Mouse (Mus musculus): ENCODE data around the gene Krt6b. TPM values are rescaled to one million over a fixed set of nuclear protein-coding genes. Genes with fewer than 3 reads are reported as not detected.
"Not testable (repeated sequence)": the region's sequence is repeated elsewhere in the genome, so short reads cannot be mapped to it uniquely, and the experiment has no call there.

Gene Krt6b
- polyA plus RNA-seq, 1 experiment from 2014 or later, result not detected

DNA sequence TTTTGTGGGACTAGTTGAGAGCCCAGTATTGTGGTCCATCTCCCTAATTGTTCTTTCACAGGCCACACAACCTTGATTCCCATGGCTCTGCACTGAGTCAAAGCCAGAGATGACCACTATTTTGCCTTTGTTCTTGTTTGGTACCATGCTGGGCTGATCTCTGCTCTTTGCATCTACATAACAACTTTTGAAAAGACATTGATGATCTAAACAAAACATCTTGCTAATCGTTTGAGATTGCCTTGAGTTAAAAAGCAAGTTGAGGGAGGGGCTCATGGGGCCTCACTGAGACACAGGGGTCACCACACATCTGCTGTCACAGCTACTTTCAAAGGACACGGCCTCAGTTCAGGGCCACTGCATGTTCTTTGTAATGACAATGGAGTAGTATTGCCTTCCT is 22.3 kb upstream of the Krt6b start:
- no peak overlapping the region for H3K27ac ChIP-seq (ENCODE audit: low read depth, low read length)
- H3K36me3 ChIP-seq (ENCODE audit: control insufficient read depth, insufficient read depth, low read length), result no peaks in the 10 kb centered on the region
- no peak for ATAC-seq (ENCODE audit: low FRiP score)
- 11% methylated on average over 2 of the region's 2 CpGs for WGBS
- no peaks in the 10 kb centered on the region for H3K4me1 ChIP-seq (replicated peaks; ENCODE audit: control insufficient read depth, insufficient read depth, low read length)
- no peaks in the 10 kb centered on the region for H3K27me3 ChIP-seq (ENCODE audit: control insufficient read depth, insufficient read depth, low read length)
- H3K4me2 ChIP-seq (replicated peaks; ENCODE audit: low read depth, low read length), result no peak overlapping the region
- DNase-seq (ENCODE audit: low spot score), result no peak
- no peak overlapping the region for H3K4me3 ChIP-seq (ENCODE audit: low read depth, low read length)
- no peaks in the 10 kb centered on the region for H3K9me3 ChIP-seq (ENCODE audit: control insufficient read depth, low read length)
- H3K9ac ChIP-seq (ENCODE audit: low read depth, low read length), result no peak overlapping the region

GRCm38 (mm10) chr15:101699866-101700265 is 19.8 kb upstream of the Krt6b start:
- Histone ChIP-seq H3K27ac (ENCODE audit: low read depth, low read length) (no peak overlapping the region), H3K36me3 (ENCODE audit: control insufficient read depth, insufficient read depth, low read length) (no peaks in the 10 kb centered on the region), H3K9ac (ENCODE audit: low read depth, low read length) (no peak overlapping the region), H3K4me2 (replicated peaks; ENCODE audit: low read depth, low read length) (no peak overlapping the region), H3K9me3 (ENCODE audit: control insufficient read depth, low read length) (no peaks in the 10 kb centered on the region), H3K4me1 (replicated peaks; ENCODE audit: control insufficient read depth, insufficient read depth, low read length) (no peaks in the 10 kb centered on the region), H3K27me3 (ENCODE audit: control insufficient read depth, insufficient read depth, low read length) (no peaks in the 10 kb centered on the region), H3K4me3 (ENCODE audit: low read depth, low read length) (no peak overlapping the region)
- DNase-seq (ENCODE audit: low spot score) (no peak), ATAC-seq (ENCODE audit: low FRiP score) (no peak)
- 87% methylated on average over 8 of the region's 8 CpGs for WGBS

DNA sequence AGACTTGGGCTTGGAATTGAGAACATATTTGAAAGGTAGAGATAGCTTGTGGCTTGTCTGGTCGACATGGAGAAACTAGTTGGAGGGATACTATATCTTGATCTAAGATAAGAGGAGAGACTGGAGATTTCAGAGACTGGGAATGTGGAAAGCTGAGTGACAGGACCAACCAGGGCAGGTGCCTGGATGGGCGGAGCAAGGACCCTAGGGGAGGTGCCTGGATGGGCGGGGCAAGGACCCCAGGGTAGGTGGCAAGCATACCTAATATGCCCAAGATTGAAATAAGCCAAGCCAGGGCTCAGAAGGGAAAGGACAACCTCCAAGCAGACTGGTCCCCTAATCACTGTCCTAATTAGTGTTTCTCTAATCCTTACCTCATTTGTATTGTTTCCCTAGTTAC is 19.1 kb upstream of the Krt6b start:
- DNase-seq (ENCODE audit: low spot score) (no peak), ATAC-seq (ENCODE audit: low FRiP score) (no peak)
- Histone ChIP-seq H3K4me2 (replicated peaks; ENCODE audit: low read depth, low read length) (no peak overlapping the region), H3K4me1 (replicated peaks; ENCODE audit: control insufficient read depth, insufficient read depth, low read length) (no peaks in the 10 kb centered on the region), H3K36me3 (ENCODE audit: control insufficient read depth, insufficient read depth, low read length) (no peaks in the 10 kb centered on the region), H3K27me3 (ENCODE audit: control insufficient read depth, insufficient read depth, low read length) (no peaks in the 10 kb centered on the region), H3K4me3 (ENCODE audit: low read depth, low read length) (no peak overlapping the region), H3K9ac (ENCODE audit: low read depth, low read length) (no peak overlapping the region), H3K9me3 (ENCODE audit: control insufficient read depth, low read length) (no peaks in the 10 kb centered on the region), H3K27ac (ENCODE audit: low read depth, low read length) (no peak overlapping the region)
- 63% methylated on average over 3 of the region's 3 CpGs for WGBS

DNA sequence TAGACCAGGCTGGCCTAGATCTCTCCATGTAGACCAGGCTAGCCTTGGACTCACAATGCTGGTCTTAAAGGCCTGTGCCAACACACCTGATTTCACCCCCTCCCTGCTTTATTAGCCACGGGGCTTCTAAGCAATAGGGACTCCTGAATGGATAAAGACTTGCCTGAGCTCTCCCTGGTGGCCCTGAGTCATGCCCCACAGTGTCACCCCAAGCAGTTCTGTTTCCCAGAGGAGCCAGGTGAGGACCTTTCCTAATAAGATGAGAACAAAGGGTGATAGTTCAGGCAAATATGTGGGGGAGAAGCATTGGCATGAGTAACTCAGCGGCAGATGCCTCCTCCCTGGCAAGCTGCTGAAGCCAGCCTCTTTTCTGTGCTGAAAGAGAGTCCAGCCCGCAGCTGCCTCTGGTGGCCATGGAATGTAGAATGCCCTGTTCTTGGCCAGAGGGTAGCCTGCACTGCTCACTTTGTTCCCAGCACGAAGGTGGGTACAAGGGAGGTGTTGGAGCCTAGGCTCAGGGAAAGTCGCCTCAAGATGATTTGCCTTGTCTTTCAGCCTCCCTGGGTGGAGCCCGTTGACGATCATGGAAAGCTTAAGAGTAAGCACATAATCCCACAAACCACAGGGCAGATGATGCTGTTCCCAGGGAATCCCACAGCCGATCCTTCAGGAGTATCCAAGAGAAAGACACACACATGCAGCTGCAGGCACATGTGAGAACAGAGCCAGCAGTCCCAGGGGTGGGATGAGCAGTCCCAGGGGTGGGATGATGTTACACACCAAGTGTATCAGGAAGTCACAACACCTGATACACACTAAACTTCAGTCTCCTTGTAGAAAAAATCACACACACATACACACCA is 17.5 kb upstream of the Krt6b start:
- Histone ChIP-seq H3K27ac (ENCODE audit: low read depth, low read length) (no peak overlapping the region), H3K9ac (ENCODE audit: low read depth, low read length) (no peak overlapping the region), H3K4me3 (ENCODE audit: low read depth, low read length) (no peak overlapping the region), H3K36me3 (ENCODE audit: control insufficient read depth, insufficient read depth, low read length) (no peaks in the 10 kb centered on the region), H3K4me2 (replicated peaks; ENCODE audit: low read depth, low read length) (no peak overlapping the region), H3K27me3 (ENCODE audit: control insufficient read depth, insufficient read depth, low read length) (no peaks in the 10 kb centered on the region), H3K4me1 (replicated peaks; ENCODE audit: control insufficient read depth, insufficient read depth, low read length) (no peaks in the 10 kb centered on the region), H3K9me3 (ENCODE audit: control insufficient read depth, low read length) (no peaks in the 10 kb centered on the region)
- DNase-seq (ENCODE audit: low spot score) (no peak), ATAC-seq (ENCODE audit: low FRiP score) (no peak)
- 72% methylated on average over 8 of the region's 8 CpGs for WGBS

- Histone ChIP-seq H3K27ac (ENCODE audit: low read depth, low read length) (no peak within 1 kb of the TSS), H3K9me3 (ENCODE audit: control insufficient read depth, low read length) (no peaks in the 10 kb centered on the region), H3K36me3 (ENCODE audit: control insufficient read depth, insufficient read depth, low read length) (no peaks in the 10 kb centered on the region), H3K27me3 (ENCODE audit: control insufficient read depth, insufficient read depth, low read length) (no peaks in the 10 kb centered on the region), H3K4me2 (replicated peaks; ENCODE audit: low read depth, low read length) (no peak within 1 kb of the TSS), H3K9ac (ENCODE audit: low read depth, low read length) (no peak within 1 kb of the TSS), H3K4me3 (ENCODE audit: low read depth, low read length) (no peak within 1 kb of the TSS), H3K4me1 (replicated peaks; ENCODE audit: control insufficient read depth, insufficient read depth, low read length) (no peaks in the 10 kb centered on the region)
- ATAC-seq (ENCODE audit: low FRiP score) (no peak), DNase-seq (ENCODE audit: low spot score) (no peak)
- 85% methylated on average over 5 of the region's 5 CpGs for WGBS
Observed at GRCm38 (mm10) chr15:101694207-101694606, 14.1 kb upstream of the Krt6b start, which contains the start of gene Krt6a. TSS of gene Krt6a (minus strand) at chr15:101694307.

- H3K4me1 ChIP-seq (replicated peaks; ENCODE audit: control insufficient read depth, insufficient read depth, low read length); H3K4me2 ChIP-seq (replicated peaks; ENCODE audit: low read depth, low read length); H3K27me3 ChIP-seq (ENCODE audit: control insufficient read depth, insufficient read depth, low read length); ATAC-seq (ENCODE audit: low FRiP score); H3K9ac ChIP-seq (ENCODE audit: low read depth, low read length); H3K4me3 ChIP-seq (ENCODE audit: low read depth, low read length); H3K36me3 ChIP-seq (ENCODE audit: control insufficient read depth, insufficient read depth, low read length); H3K9me3 ChIP-seq (ENCODE audit: control insufficient read depth, low read length); DNase-seq (ENCODE audit: low spot score); H3K27ac ChIP-seq (ENCODE audit: low read depth, low read length): not testable (repeated sequence)
- 91% methylated on average over 5 of the region's 5 CpGs for WGBS
Observed at GRCm38 (mm10) chr15:101690460-101690859, 10.4 kb upstream of the Krt6b start.

- Histone ChIP-seq H3K4me2 (replicated peaks; ENCODE audit: low read depth, low read length) (no peak overlapping the region), H3K4me3 (ENCODE audit: low read depth, low read length) (no peak overlapping the region), H3K36me3 (ENCODE audit: control insufficient read depth, insufficient read depth, low read length) (no peaks in the 10 kb centered on the region), H3K27me3 (ENCODE audit: control insufficient read depth, insufficient read depth, low read length) (no peaks in the 10 kb centered on the region), H3K27ac (ENCODE audit: low read depth, low read length) (no peak overlapping the region), H3K9ac (ENCODE audit: low read depth, low read length) (no peak overlapping the region), H3K4me1 (replicated peaks; ENCODE audit: control insufficient read depth, insufficient read depth, low read length) (no peaks in the 10 kb centered on the region), H3K9me3 (ENCODE audit: control insufficient read depth, low read length) (no peaks in the 10 kb centered on the region)
- WGBS, result 78% methylated on average over 2 of the region's 2 CpGs
- ATAC-seq (ENCODE audit: low FRiP score) (no peak), DNase-seq (ENCODE audit: low spot score) (no peak)
Observed at GRCm38 (mm10) chr15:101688161-101688560, 8.1 kb upstream of the Krt6b start.

- 82% methylated on average over 1 of the region's 1 CpGs for WGBS
Observed at GRCm38 (mm10) chr15:101675978-101676377, 4.1 kb downstream of the Krt6b start.

GRCm38 (mm10) chr15:101652736-101653265 is 27.3 kb downstream of the Krt6b start:
- WGBS, result 89% methylated on average over 5 of the region's 5 CpGs
- H3K36me3 ChIP-seq (ENCODE audit: control insufficient read depth, insufficient read depth, low read length), result no peaks in the 10 kb centered on the region
- H3K27me3 ChIP-seq (ENCODE audit: control insufficient read depth, insufficient read depth, low read length), result no peaks in the 10 kb centered on the region
- H3K4me3 ChIP-seq (ENCODE audit: low read depth, low read length), result no peak overlapping the region
- H3K4me2 ChIP-seq (replicated peaks; ENCODE audit: low read depth, low read length), result no peak overlapping the region
- no peak for ATAC-seq (ENCODE audit: low FRiP score)
- H3K9me3 ChIP-seq (ENCODE audit: control insufficient read depth, low read length), result no peaks in the 10 kb centered on the region
- no peak overlapping the region for H3K27ac ChIP-seq (ENCODE audit: low read depth, low read length)
- H3K9ac ChIP-seq (ENCODE audit: low read depth, low read length), result no peak overlapping the region
- DNase-seq (ENCODE audit: low spot score), result no peak
- H3K4me1 ChIP-seq (replicated peaks; ENCODE audit: control insufficient read depth, insufficient read depth, low read length), result no peaks in the 10 kb centered on the region

More at GRCm38 (mm10) chr15:101675978-101676377, 4.1 kb downstream of the Krt6b start:
- no peak overlapping the region for H3K4me3 ChIP-seq (ENCODE audit: low read depth, low read length)
- ATAC-seq (ENCODE audit: low FRiP score), result no peak
- no peak overlapping the region for H3K4me2 ChIP-seq (replicated peaks; ENCODE audit: low read depth, low read length)
- no peaks in the 10 kb centered on the region for H3K4me1 ChIP-seq (replicated peaks; ENCODE audit: control insufficient read depth, insufficient read depth, low read length)
- no peaks in the 10 kb centered on the region for H3K9me3 ChIP-seq (ENCODE audit: control insufficient read depth, low read length)
- H3K9ac ChIP-seq (ENCODE audit: low read depth, low read length), result no peak overlapping the region
- no peaks in the 10 kb centered on the region for H3K36me3 ChIP-seq (ENCODE audit: control insufficient read depth, insufficient read depth, low read length)
- no peak overlapping the region for H3K27ac ChIP-seq (ENCODE audit: low read depth, low read length)
- DNase-seq (ENCODE audit: low spot score), result no peak
- no peaks in the 10 kb centered on the region for H3K27me3 ChIP-seq (ENCODE audit: control insufficient read depth, insufficient read depth, low read length)
